Mouse (Mus musculus): ENCODE results near the gene Dclre1c.
A peak's percentile ranks its signal among the peaks of the same experiment; 100 is the strongest.
"Not testable (repeated sequence)": the region's sequence is repeated elsewhere in the genome, so short reads cannot be mapped to it uniquely, and the experiment has no call there.

Dclre1c gene

GRCm38 (mm10) chr2:3423841-3424578, at the start of gene Dclre1c:
Gene Dclre1c (plus strand): TSS chr2:3424131.
- DNase-seq (ENCODE audit: low spot score in 2 of 2) = peak; percentile 88 to 94

- no peak for DNase-seq (ENCODE audit: low spot score in 2 of 2)
These were observed 36.6 kb upstream of the Dclre1c start for GRCm38 (mm10) chr2:3387105-3387860.

- DNase-seq (ENCODE audit: low spot score in 2 of 2) = no peak
These were observed 32.0 kb upstream of the Dclre1c start for GRCm38 (mm10) chr2:3391945-3392344.

GRCm38 (mm10) chr2:3397110-3397509, 26.8 kb upstream of the Dclre1c start, which contains the start of gene Olah:
Gene Olah (minus strand): TSS chr2:3397210.
- not testable (repeated sequence) for DNase-seq (ENCODE audit: low spot score in 2 of 2)

GRCm38 (mm10) chr2:3405981-3406380, 17.9 kb upstream of the Dclre1c start:
- no peak for DNase-seq (ENCODE audit: low spot score in 2 of 2)

- no peak for DNase-seq (ENCODE audit: low spot score in 2 of 2)
These were observed 16.2 kb upstream of the Dclre1c start for GRCm38 (mm10) chr2:3407756-3408155.

- DNase-seq (ENCODE audit: low spot score in 2 of 2) = peak; percentile 34 to 45
These were observed 9.7 kb upstream of the Dclre1c start for GRCm38 (mm10) chr2:3414241-3414640.

- no peak for DNase-seq (ENCODE audit: low spot score in 2 of 2)
These were observed 8.3 kb upstream of the Dclre1c start for GRCm38 (mm10) chr2:3415676-3416075.

GRCm38 (mm10) chr2:3418883-3419431, 5.0 kb upstream of the Dclre1c start:
- peak; percentile 93 to 95 for DNase-seq (ENCODE audit: low spot score in 2 of 2)

- DNase-seq (ENCODE audit: low spot score in 2 of 2) = no peak
These were observed 3.8 kb upstream of the Dclre1c start for GRCm38 (mm10) chr2:3420157-3420556.

- no peak for DNase-seq (ENCODE audit: low spot score in 2 of 2)
These were observed 1.4 kb upstream of the Dclre1c start, which contains the start of gene Meig1 for GRCm38 (mm10) chr2:3422548-3422947. Gene Meig1 (minus strand): TSS chr2:3422648.

- DNase-seq (ENCODE audit: low spot score in 2 of 2) = no peak
These were observed 614 bp downstream of the Dclre1c start for GRCm38 (mm10) chr2:3424579-3424910.

- no peak for DNase-seq (ENCODE audit: low spot score in 2 of 2)
These were observed 7.0 kb downstream of the Dclre1c start for GRCm38 (mm10) chr2:3430956-3431355.

- DNase-seq (ENCODE audit: low spot score in 2 of 2) = no peak
These were observed 11.6 kb downstream of the Dclre1c start for GRCm38 (mm10) chr2:3435369-3436061.

- DNase-seq (ENCODE audit: low spot score in 2 of 2) = no peak
These were observed 14.0 kb downstream of the Dclre1c start for GRCm38 (mm10) chr2:3437956-3438355.

- no peak for DNase-seq (ENCODE audit: low spot score in 2 of 2)
These were observed 20.3 kb downstream of the Dclre1c start for GRCm38 (mm10) chr2:3444206-3444605.

GRCm38 (mm10) chr2:3445984-3446383, 22.1 kb downstream of the Dclre1c start:
- DNase-seq (ENCODE audit: low spot score in 2 of 2) = no peak

GRCm38 (mm10) chr2:3449431-3449830, 25.5 kb downstream of the Dclre1c start:
- peak; percentile 43 to 63 for DNase-seq (ENCODE audit: low spot score in 2 of 2)

GRCm38 (mm10) chr2:3453096-3453495, 29.2 kb downstream of the Dclre1c start:
- DNase-seq (ENCODE audit: low spot score in 2 of 2) = no peak

GRCm38 (mm10) chr2:3456590-3456989, 32.7 kb downstream of the Dclre1c start:
- no peak for DNase-seq (ENCODE audit: low spot score in 2 of 2)

- DNase-seq (ENCODE audit: low spot score in 2 of 2) = no peak
These were observed 50.0 kb downstream of the Dclre1c start for GRCm38 (mm10) chr2:3473891-3474290.

GRCm38 (mm10) chr2:3474361-3474805, 50.5 kb downstream of the Dclre1c start:
- peak; percentile 34 to 36 for DNase-seq (ENCODE audit: low spot score in 2 of 2)
